Mouse (Mus musculus): ENCODE results near the gene Tmem239.
"Not testable (repeated sequence)": the region's sequence is repeated elsewhere in the genome, so short reads cannot be mapped to it uniquely, and the experiment has no call there.

Gene Tmem239

GRCm38 (mm10) chr2:130406178-130406577, at the start of gene Tmem239:
Gene Tmem239 (plus strand): TSS chr2:130406478.
- no peak for DNase-seq

GRCm38 (mm10) chr2:130357551-130357950, 48.7 kb upstream of the Tmem239 start:
- no peak for DNase-seq

GRCm38 (mm10) chr2:130358852-130359251, 47.4 kb upstream of the Tmem239 start:
- no peak for DNase-seq

- peak; percentile 60 for DNase-seq
Observed at GRCm38 (mm10) chr2:130362511-130363026, 43.7 kb upstream of the Tmem239 start.

- no peak for DNase-seq
Observed at GRCm38 (mm10) chr2:130365211-130366094, 40.8 kb upstream of the Tmem239 start.

- DNase-seq: no peak
Observed at GRCm38 (mm10) chr2:130367386-130367785, 38.9 kb upstream of the Tmem239 start.

- DNase-seq: not testable (repeated sequence)
Observed at GRCm38 (mm10) chr2:130373026-130373425, 33.3 kb upstream of the Tmem239 start.

- DNase-seq: no peak
Observed at GRCm38 (mm10) chr2:130374951-130375350, 31.3 kb upstream of the Tmem239 start.

- no peak for DNase-seq
Observed at GRCm38 (mm10) chr2:130383205-130383604, 23.1 kb upstream of the Tmem239 start.

GRCm38 (mm10) chr2:130383895-130384294, 22.4 kb upstream of the Tmem239 start:
- no peak for DNase-seq

- no peak for DNase-seq
Observed at GRCm38 (mm10) chr2:130386212-130386611, 20.1 kb upstream of the Tmem239 start.

- DNase-seq: no peak
Observed at GRCm38 (mm10) chr2:130388796-130389195, 17.5 kb upstream of the Tmem239 start.

GRCm38 (mm10) chr2:130390993-130391625, 15.2 kb upstream of the Tmem239 start:
- DNase-seq: no peak

GRCm38 (mm10) chr2:130392836-130393235, 13.4 kb upstream of the Tmem239 start:
- no peak for DNase-seq

- DNase-seq: no peak
Observed at GRCm38 (mm10) chr2:130395696-130396095, 10.6 kb upstream of the Tmem239 start.

- DNase-seq: peak; percentile 11
Observed at GRCm38 (mm10) chr2:130397186-130397985, 8.9 kb upstream of the Tmem239 start, which contains the start of gene Cpxm1. Gene Cpxm1 (minus strand): TSS chr2:130397574.

- no peak for DNase-seq
Observed at GRCm38 (mm10) chr2:130398091-130398490, 8.2 kb upstream of the Tmem239 start.

- DNase-seq: no peak
Observed at GRCm38 (mm10) chr2:130400046-130400445, 6.2 kb upstream of the Tmem239 start.

- no peak for DNase-seq
Observed at GRCm38 (mm10) chr2:130401891-130402290, 4.4 kb upstream of the Tmem239 start.

- no peak for DNase-seq
Observed at GRCm38 (mm10) chr2:130404939-130405338, 1.3 kb upstream of the Tmem239 start, which contains the start of the genes Gm28372 and 1700020A23Rik. Gene Gm28372 (plus strand): TSS chr2:130405239. Gene 1700020A23Rik (plus strand): TSS chr2:130405259.

GRCm38 (mm10) chr2:130408194-130408593, 1.9 kb downstream of the Tmem239 start:
- DNase-seq: no peak

Measured in kidney, adult 18-20 months (tissue).